Mouse (Mus musculus): ENCODE measurements around the gene Mid1. TPM values are rescaled to one million over a fixed set of nuclear protein-coding genes. Genes with fewer than 3 reads are reported as not detected.
"Not testable (repeated sequence)": the region's sequence is repeated elsewhere in the genome, so short reads cannot be mapped to it uniquely, and the experiment has no call there.

Gene Mid1
- total RNA-seq, 2 experiments from 2014 or later = 15.1 to 16.0 TPM

GRCm38 (mm10) chrX:169983401-169984165 lies 298.6 kb downstream of the Mid1 start:
- peak in 1 of 2 experiments; percentile 75 for DNase-seq (ENCODE audit: low spot score in 2 of 2)

- DNase-seq (ENCODE audit: low spot score in 2 of 2) = peak in 1 of 2 experiments; percentile 47
Observed at GRCm38 (mm10) chrX:169984331-169984730, 299.3 kb downstream of the Mid1 start.

- DNase-seq (ENCODE audit: low spot score in 2 of 2) = peak in 1 of 2 experiments; percentile 75
Observed at GRCm38 (mm10) chrX:169984853-169985252, 299.9 kb downstream of the Mid1 start.

GRCm38 (mm10) chrX:169985796-169986195 lies 300.8 kb downstream of the Mid1 start:
- DNase-seq (ENCODE audit: low spot score in 2 of 2) = peak in 1 of 2 experiments; percentile 79

GRCm38 (mm10) chrX:169986519-169987367 lies 301.7 kb downstream of the Mid1 start:
- peak; percentile 70 to 98 for DNase-seq (ENCODE audit: low spot score in 2 of 2)

- peak in 1 of 2 experiments; percentile 92 for DNase-seq (ENCODE audit: low spot score in 2 of 2)
Observed at GRCm38 (mm10) chrX:169987368-169987837, 302.4 kb downstream of the Mid1 start.

- DNase-seq (ENCODE audit: low spot score in 2 of 2) = peak in 1 of 2 experiments; percentile 82
Observed at GRCm38 (mm10) chrX:169988571-169989218, 303.7 kb downstream of the Mid1 start.

- DNase-seq (ENCODE audit: low spot score in 2 of 2) = not testable (repeated sequence)
Observed at GRCm38 (mm10) chrX:169989219-169989595, 304.2 kb downstream of the Mid1 start.

- DNase-seq (ENCODE audit: low spot score in 2 of 2) = peak; percentile 82 to 100
Observed at GRCm38 (mm10) chrX:169989691-169990631, 305.0 kb downstream of the Mid1 start.

- DNase-seq (ENCODE audit: low spot score in 2 of 2) = peak; percentile 93 to 100
Observed at GRCm38 (mm10) chrX:169991128-169991873, 306.3 kb downstream of the Mid1 start.

- DNase-seq (ENCODE audit: low spot score in 2 of 2) = peak in 1 of 2 experiments; percentile 54
Observed at GRCm38 (mm10) chrX:169992086-169992930, 307.3 kb downstream of the Mid1 start.

GRCm38 (mm10) chrX:169992951-169993547 lies 308.1 kb downstream of the Mid1 start:
- DNase-seq (ENCODE audit: low spot score in 2 of 2) = peak in 1 of 2 experiments; percentile 64

GRCm38 (mm10) chrX:169994011-169994865 lies 309.2 kb downstream of the Mid1 start:
- DNase-seq (ENCODE audit: low spot score in 2 of 2) = peak in 1 of 2 experiments; percentile 89

- DNase-seq (ENCODE audit: low spot score in 2 of 2) = peak in 1 of 2 experiments; percentile 55
Observed at GRCm38 (mm10) chrX:169994866-169995711, 310.1 kb downstream of the Mid1 start.

- peak in 1 of 2 experiments; percentile 68 for DNase-seq (ENCODE audit: low spot score in 2 of 2)
Observed at GRCm38 (mm10) chrX:169995909-169996521, 311.0 kb downstream of the Mid1 start.

GRCm38 (mm10) chrX:169996926-169997325 lies 311.9 kb downstream of the Mid1 start:
- peak; percentile 91 to 100 for DNase-seq (ENCODE audit: low spot score in 2 of 2)

All from left cerebral cortex, adult 18-20 months (tissue).